Mouse (Mus musculus): ENCODE measurements around the gene Ube2r2. TPM values are rescaled to one million over a fixed set of nuclear protein-coding genes. Genes with fewer than 3 reads are reported as not detected.

Ube2r2 gene
- 129 and 134 TPM in 2 replicates for polyA plus RNA-seq (2012; rRNA removed)

DNA sequence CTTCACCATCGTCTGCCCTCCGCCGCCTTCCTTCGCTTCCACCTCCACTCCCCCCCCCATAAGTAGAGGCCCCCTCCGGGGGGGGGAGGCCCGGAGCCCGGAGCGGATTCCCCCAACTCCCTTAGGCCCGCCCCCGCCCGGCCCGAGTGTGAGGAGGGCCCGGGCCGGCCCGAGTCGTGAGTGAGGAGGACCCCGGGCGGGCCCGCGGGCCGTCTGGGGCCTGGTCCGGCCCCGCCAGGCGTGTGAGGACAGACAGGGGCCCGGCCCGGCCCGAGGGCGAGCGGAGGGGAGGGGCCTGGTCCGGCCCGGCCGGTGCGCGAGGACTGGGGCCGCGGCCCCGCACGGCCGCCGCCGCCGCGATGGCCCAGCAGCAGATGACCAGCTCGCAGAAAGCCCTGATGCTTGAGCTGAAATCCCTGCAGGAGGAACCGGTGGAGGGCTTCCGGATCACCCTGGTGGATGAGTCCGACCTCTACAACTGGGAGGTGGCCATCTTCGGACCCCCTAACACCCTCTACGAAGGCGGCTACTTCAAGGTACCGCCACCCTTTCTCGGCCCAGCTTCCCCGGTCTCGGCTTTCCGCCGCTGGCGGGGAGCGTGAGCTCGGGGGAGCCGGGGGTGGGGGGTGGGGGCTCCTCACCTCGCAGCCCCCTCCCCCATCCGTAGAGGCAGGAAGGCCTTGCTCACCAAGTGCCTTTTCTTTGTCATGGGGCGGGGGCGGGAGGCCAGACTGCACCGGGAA lies at the start of gene Ube2r2:
Gene Ube2r2 (plus strand): TSS at position 33 of the 743 bp plus-strand sequence.
- H3K4me3 ChIP-seq (ENCODE audit: insufficient read depth, low read length) = peak within 1 kb of the TSS; percentile 70
- H3K4me1 ChIP-seq (ENCODE audit: control insufficient read depth, insufficient read depth, low read length) = no peaks in the 10 kb centered on the region
- TF ChIP-seq CTCF (IDR thresholded peaks at IDR 0.05; ENCODE audit: extremely low read depth, insufficient read depth, low read length) (no peak), POLR2A (IDR thresholded peaks at IDR 0.05; ENCODE audit: extremely low read depth, insufficient read depth, low read length) (0 out of 2 replicates have a peak, but pooled peaks have one; percentile 22)
- H3K27ac ChIP-seq (ENCODE audit: insufficient read depth, low read length) = peak within 1 kb of the TSS; percentile 98

- Histone ChIP-seq H3K4me1 (ENCODE audit: control insufficient read depth, insufficient read depth, low read length) (no peaks in the 10 kb centered on the region), H3K4me3 (ENCODE audit: insufficient read depth, low read length) (no peak overlapping the region), H3K27ac (ENCODE audit: insufficient read depth, low read length) (no peak overlapping the region)
- TF ChIP-seq CTCF (IDR thresholded peaks at IDR 0.05; ENCODE audit: extremely low read depth, insufficient read depth, low read length) (no peak), POLR2A (IDR thresholded peaks at IDR 0.05; ENCODE audit: extremely low read depth, insufficient read depth, low read length) (no peak)
Measured at GRCm38 (mm10) chr4:41086947-41087346, 48.6 kb upstream of the Ube2r2 start.

DNA sequence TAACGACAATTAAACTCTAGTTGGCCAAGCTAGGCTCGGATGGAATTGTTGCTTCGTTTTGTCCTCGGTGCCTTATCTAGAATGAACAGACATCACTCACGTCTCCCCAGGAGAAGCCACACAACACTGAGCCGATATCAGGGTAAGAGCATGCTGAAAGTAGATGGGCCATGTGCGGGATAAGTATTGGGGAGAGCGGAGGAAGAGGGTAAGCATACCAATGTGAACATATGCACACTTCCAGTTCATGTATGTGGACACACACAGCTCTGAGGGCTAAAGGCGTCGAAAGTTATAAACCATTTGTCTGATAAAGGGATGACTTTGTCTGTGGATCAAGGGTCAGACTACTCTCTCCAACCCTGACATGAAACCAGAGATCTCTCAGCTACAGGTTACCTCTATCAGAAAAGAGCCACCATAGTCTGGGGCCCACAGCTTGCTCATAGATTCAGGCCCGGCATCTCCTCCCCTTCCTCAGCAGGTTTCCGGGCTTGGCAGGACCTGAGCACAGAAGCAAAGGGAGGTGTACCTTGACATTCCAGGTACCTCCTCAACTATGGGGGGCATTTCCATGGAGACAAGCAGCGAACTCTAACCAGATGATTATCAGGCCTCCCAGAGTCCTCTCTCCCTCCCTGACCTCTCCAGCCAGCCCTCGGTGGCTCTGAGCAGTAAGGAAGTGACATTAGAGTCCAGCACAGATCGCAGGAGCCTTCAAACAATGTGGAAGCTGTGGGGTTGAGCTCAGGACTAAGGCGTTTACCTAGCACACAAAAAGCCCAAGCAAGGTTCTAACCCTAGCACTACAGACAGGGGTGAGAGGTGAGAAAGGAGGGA lies 47.9 kb upstream of the Ube2r2 start:
- H3K4me1 ChIP-seq (ENCODE audit: control insufficient read depth, insufficient read depth, low read length) = no peaks in the 10 kb centered on the region
- no peak overlapping the region for H3K4me3 ChIP-seq (ENCODE audit: insufficient read depth, low read length)
- H3K27ac ChIP-seq (ENCODE audit: insufficient read depth, low read length) = no peak overlapping the region
- TF ChIP-seq CTCF (IDR thresholded peaks at IDR 0.05; ENCODE audit: extremely low read depth, insufficient read depth, low read length) (no peak), POLR2A (IDR thresholded peaks at IDR 0.05; ENCODE audit: extremely low read depth, insufficient read depth, low read length) (no peak)

DNA sequence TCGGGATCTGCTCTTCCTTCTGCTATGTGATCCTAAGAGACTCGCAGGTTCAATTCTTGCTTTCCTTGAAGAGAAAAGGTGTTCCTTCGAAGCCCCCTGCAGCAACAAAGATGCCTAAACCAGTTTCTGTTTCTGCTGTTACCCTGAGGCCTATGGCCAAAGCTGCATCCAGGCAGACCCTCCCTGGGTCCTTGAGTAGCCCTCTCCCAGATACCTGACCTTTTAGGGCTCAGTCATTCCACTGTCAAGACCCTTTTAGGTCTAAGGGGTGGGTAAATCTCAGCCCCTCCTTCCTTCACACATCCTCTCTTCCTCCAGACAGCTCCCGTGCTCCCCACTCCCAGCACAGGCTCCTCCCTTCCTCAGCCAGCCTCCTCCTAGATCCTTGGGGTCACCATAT lies 46.4 kb upstream of the Ube2r2 start:
- Histone ChIP-seq H3K4me3 (ENCODE audit: insufficient read depth, low read length) (no peak overlapping the region), H3K27ac (ENCODE audit: insufficient read depth, low read length) (no peak overlapping the region), H3K4me1 (ENCODE audit: control insufficient read depth, insufficient read depth, low read length) (no peaks in the 10 kb centered on the region)
- TF ChIP-seq POLR2A (IDR thresholded peaks at IDR 0.05; ENCODE audit: extremely low read depth, insufficient read depth, low read length) = no peak
- no peak for TF ChIP-seq CTCF (IDR thresholded peaks at IDR 0.05; ENCODE audit: extremely low read depth, insufficient read depth, low read length)

DNA sequence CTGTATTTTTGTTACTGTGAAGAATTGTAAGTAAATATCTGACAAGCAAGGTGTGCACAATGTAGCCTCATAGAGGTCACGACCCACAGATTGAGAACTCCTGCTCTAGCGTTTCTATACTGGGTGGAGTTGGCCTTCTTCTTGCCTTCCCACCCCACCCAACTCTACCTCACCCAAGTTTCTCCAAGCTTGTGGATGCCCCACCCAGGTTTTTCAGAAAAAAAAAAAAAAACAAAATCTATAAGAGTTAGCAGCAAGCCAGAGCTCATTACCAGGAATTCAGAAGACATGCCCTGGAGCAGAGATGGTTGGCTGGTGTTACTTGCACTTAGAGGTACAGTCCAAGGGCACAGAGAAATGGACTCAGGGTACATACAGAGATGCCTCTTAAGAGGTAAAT lies 45.8 kb upstream of the Ube2r2 start:
- Histone ChIP-seq H3K4me3 (ENCODE audit: insufficient read depth, low read length) (no peak overlapping the region), H3K27ac (ENCODE audit: insufficient read depth, low read length) (no peak overlapping the region), H3K4me1 (ENCODE audit: control insufficient read depth, insufficient read depth, low read length) (no peaks in the 10 kb centered on the region)
- TF ChIP-seq CTCF (IDR thresholded peaks at IDR 0.05; ENCODE audit: extremely low read depth, insufficient read depth, low read length) (no peak), POLR2A (IDR thresholded peaks at IDR 0.05; ENCODE audit: extremely low read depth, insufficient read depth, low read length) (no peak)

GRCm38 (mm10) chr4:41091391-41091790 lies 44.2 kb upstream of the Ube2r2 start:
- Histone ChIP-seq H3K27ac (ENCODE audit: insufficient read depth, low read length) (no peak overlapping the region), H3K4me3 (ENCODE audit: insufficient read depth, low read length) (no peak overlapping the region), H3K4me1 (ENCODE audit: control insufficient read depth, insufficient read depth, low read length) (no peaks in the 10 kb centered on the region)
- no peak for TF ChIP-seq POLR2A (IDR thresholded peaks at IDR 0.05; ENCODE audit: extremely low read depth, insufficient read depth, low read length)
- TF ChIP-seq CTCF (IDR thresholded peaks at IDR 0.05; ENCODE audit: extremely low read depth, insufficient read depth, low read length) = no peak

DNA sequence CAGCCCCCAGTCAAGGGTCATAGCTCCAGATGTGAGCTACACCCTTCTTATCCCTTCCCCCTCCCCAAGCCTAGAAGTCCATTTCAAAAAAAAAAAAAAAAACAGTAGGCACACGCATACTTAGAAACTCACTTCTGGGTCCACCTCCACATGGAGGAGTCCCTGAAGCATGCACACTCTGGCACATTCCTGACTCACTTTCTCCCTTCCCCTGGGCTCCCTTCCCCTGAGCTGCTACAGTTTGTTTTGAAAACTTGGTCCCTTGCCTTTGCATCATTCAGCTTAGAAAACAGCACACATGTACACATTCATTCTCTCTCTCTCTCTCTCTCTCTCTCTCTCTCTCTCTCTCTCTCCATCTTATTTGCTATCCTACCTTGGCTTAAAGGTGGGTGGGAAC lies 42.6 kb upstream of the Ube2r2 start:
- no peak overlapping the region for H3K4me3 ChIP-seq (ENCODE audit: insufficient read depth, low read length)
- TF ChIP-seq CTCF (IDR thresholded peaks at IDR 0.05; ENCODE audit: extremely low read depth, insufficient read depth, low read length) (no peak), POLR2A (IDR thresholded peaks at IDR 0.05; ENCODE audit: extremely low read depth, insufficient read depth, low read length) (no peak)

GRCm38 (mm10) chr4:41094361-41094760 lies 41.2 kb upstream of the Ube2r2 start:
- H3K27ac ChIP-seq (ENCODE audit: insufficient read depth, low read length) = no peak overlapping the region
- H3K4me1 ChIP-seq (ENCODE audit: control insufficient read depth, insufficient read depth, low read length) = peaks cover 1% of the 10 kb centered on the region; the same call in 1 of the 2 replicates

More for the DNA sequence above, 42.6 kb upstream of the Ube2r2 start:
- Histone ChIP-seq H3K27ac (ENCODE audit: insufficient read depth, low read length) (no peak overlapping the region), H3K4me1 (ENCODE audit: control insufficient read depth, insufficient read depth, low read length) (no peaks in the 10 kb centered on the region)

DNA sequence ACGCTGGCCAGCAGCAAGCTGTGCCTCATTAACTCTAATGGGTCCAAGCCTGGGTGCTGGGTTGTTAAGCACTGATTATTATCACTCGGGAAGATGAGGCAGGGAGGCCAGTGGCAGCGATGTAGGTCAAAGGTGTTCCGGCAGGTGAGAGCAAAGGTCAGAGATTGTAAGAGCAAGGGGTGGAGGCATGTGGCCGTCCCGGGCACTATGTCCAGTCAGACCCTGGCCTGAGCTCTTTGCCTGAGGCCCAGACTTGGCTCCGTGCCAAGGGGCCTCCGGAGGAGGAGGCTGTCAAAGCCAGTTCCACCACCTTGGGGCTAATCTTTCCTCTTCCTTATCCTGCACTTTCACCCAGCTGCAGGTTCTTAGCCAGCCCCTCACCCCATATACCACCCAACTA lies 39.4 kb upstream of the Ube2r2 start:
- Histone ChIP-seq H3K27ac (ENCODE audit: insufficient read depth, low read length) (no peak overlapping the region), H3K4me1 (ENCODE audit: control insufficient read depth, insufficient read depth, low read length) (peaks cover 1% of the 10 kb centered on the region; the same call in 1 of the 2 replicates), H3K4me3 (ENCODE audit: insufficient read depth, low read length) (no peak overlapping the region)
- TF ChIP-seq CTCF (IDR thresholded peaks at IDR 0.05; ENCODE audit: extremely low read depth, insufficient read depth, low read length) (no peak), POLR2A (IDR thresholded peaks at IDR 0.05; ENCODE audit: extremely low read depth, insufficient read depth, low read length) (no peak)

More at GRCm38 (mm10) chr4:41094361-41094760, 41.2 kb upstream of the Ube2r2 start:
- TF ChIP-seq POLR2A (IDR thresholded peaks at IDR 0.05; ENCODE audit: extremely low read depth, insufficient read depth, low read length) = no peak
- TF ChIP-seq CTCF (IDR thresholded peaks at IDR 0.05; ENCODE audit: extremely low read depth, insufficient read depth, low read length) = no peak
- H3K4me3 ChIP-seq (ENCODE audit: insufficient read depth, low read length) = no peak overlapping the region

All from cortical plate, adult 2 months (tissue).